Mouse (Mus musculus) midbrain, embryonic 14.5 days (tissue): ENCODE results near the gene Dlg4. TPM values are rescaled to one million over a fixed set of nuclear protein-coding genes. Genes with fewer than 3 reads are reported as not detected.
A peak's percentile ranks its signal among the peaks of the same experiment; 100 is the strongest.

Experiments used
- ATAC-seq: fragments of 200-750 bp; cut with Nextera tagmentation; 2 replicates; pipeline ENCODE4 v1.8.0; 2017; ENCODE audit warnings: moderate number of reproducible peaks, moderate library complexity; ENCODE audit not compliant: low FRiP score, low TSS enrichment
- DNase-seq: peaks from one replicate; pipeline ENCODE4 v3.0.0-alpha.2; 2015
- H3K27ac ChIP-seq: fragments of 300-500 bp; sonication (generic); replicated peaks from 2 replicates; pipeline ENCODE4 v1.5.1; 2014; ENCODE audit warnings: mild to moderate bottlenecking, low read depth, low read length, moderate library complexity
- H3K27me3 ChIP-seq: fragments of 300-500 bp; sonication (generic); 2 replicates; pipeline ENCODE4 v1.6.1; 2014; ENCODE audit warnings: low read length, control low read depth, mixed read lengths; ENCODE audit not compliant: control insufficient read depth, insufficient read depth
- H3K36me3 ChIP-seq: fragments of 300-500 bp; sonication (generic); 2 replicates; pipeline ENCODE4 v1.6.1; 2014; ENCODE audit warnings: low read length, control low read depth; ENCODE audit not compliant: control insufficient read depth, insufficient read depth
- H3K4me1 ChIP-seq: fragments of 300-500 bp; sonication (generic); 2 replicates; pipeline ENCODE4 v1.6.1; 2014; ENCODE audit warnings: mild to moderate bottlenecking, antibody characterized with exemption, low read length, control low read depth; ENCODE audit not compliant: control insufficient read depth, insufficient read depth
- H3K4me2 ChIP-seq: fragments of 300-500 bp; sonication (generic); 2 replicates; pipeline ENCODE4 v1.6.1; 2014; ENCODE audit warnings: mild to moderate bottlenecking, low read length, moderate library complexity
- H3K4me3 ChIP-seq: fragments of 300-500 bp; sonication (generic); replicated peaks from 2 replicates; pipeline ENCODE4 v1.5.1; 2014; ENCODE audit warnings: low read depth, low read length
- H3K9ac ChIP-seq: fragments of 300-500 bp; sonication (generic); replicated peaks from 2 replicates; pipeline ENCODE4 v1.6.1; 2014; ENCODE audit warnings: mild to moderate bottlenecking, low read length, moderate library complexity
- H3K9me3 ChIP-seq: fragments of 300-500 bp; sonication (generic); 2 replicates; pipeline ENCODE4 v1.6.1; 2016; ENCODE audit warnings: low read length, control low read depth, mixed read lengths; ENCODE audit not compliant: control insufficient read depth
- WGBS: fragments of 180-500 bp; shearing (Covaris S2); extraction: QIAGEN DNeasy Blood & Tissue Kit; methylation state at CpG from one replicate; pipeline ENCODE4 v1.1.7; 2014; 5-methylcytosine and 5-hydroxymethylcytosine counted together
- polyA plus RNA-seq: library from polyadenylated mRNA; unstranded; fragments of >200 nt; fragmentation: Nextera tagmentation; extraction: Ambion mirVana; gene quantifications from 2 replicates; pipeline ENCODE4 v1.2.1, GENCODE M21; 2014

Dlg4 gene
- polyA plus RNA-seq, 1 experiment from 2014 or later: 33.1 TPM

- 15% methylated on average over 12 of the region's 12 CpGs for WGBS
Observed at GRCm38 (mm10) chr11:70028401-70029129, 11.8 kb downstream of the Dlg4 start.

DNA sequence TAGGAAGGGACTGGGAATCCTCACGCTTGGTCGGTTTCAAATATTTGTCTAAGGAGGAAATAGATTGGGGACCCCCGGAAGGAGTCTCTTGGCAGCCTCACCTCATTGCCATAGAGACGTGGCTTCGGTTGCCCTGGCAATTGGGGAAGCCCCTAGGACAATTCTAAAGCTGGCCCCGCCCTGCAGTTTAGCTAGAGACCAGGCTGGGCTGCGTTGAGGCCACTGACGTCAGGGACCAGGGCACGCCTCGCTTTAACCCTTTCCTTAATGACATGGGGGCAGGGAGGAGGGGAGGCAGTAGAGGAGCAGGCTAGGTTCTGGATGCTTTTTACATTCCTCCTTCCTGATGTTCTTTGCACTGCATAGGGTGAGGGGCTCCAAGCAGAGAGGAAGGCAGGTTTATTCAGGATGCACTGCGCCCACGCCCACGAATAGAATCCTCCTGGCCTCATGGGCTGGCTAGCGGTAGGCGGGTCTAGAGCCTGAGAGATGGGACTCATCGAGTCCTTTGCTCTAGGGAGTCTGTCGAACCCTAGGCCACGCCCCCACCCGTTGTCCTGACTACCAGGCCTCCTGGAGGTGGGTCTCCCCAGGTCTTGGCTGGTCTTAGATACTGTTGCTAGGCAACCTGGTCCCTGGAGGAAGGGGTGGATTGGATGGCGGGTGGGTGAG lies 12.5 kb downstream of the Dlg4 start:
- ATAC-seq (peak; percentile 94), DNase-seq (peak; percentile 99)
- Histone ChIP-seq H3K9ac (peak overlapping the region; percentile 44), H3K27me3 (no peaks in the 10 kb centered on the region), H3K27ac (peak overlapping the region; percentile 96), H3K36me3 (peaks cover 36% of the 10 kb centered on the region), H3K4me1 (peaks cover 54% of the 10 kb centered on the region), H3K4me2 (peak overlapping the region; percentile 72), H3K4me3 (peak overlapping the region; percentile 36), H3K9me3 (no peaks in the 10 kb centered on the region)
- WGBS: under 1% methylated on average over 20 of the region's 20 CpGs

More at GRCm38 (mm10) chr11:70028401-70029129, 11.8 kb downstream of the Dlg4 start:
- ATAC-seq: 0 out of 2 replicates have a peak, but pooled peaks have one; percentile 2
- Histone ChIP-seq H3K27me3 (no peaks in the 10 kb centered on the region), H3K36me3 (peaks cover 31% of the 10 kb centered on the region), H3K9me3 (no peaks in the 10 kb centered on the region), H3K9ac (peak overlapping the region; percentile 44), H3K27ac (peak overlapping the region; percentile 96), H3K4me2 (peak overlapping the region; percentile 72), H3K4me3 (peak overlapping the region; percentile 36), H3K4me1 (peaks cover 59% of the 10 kb centered on the region)
- no peak for DNase-seq

- H3K9ac ChIP-seq: peak overlapping the region; percentile 44
- H3K27ac ChIP-seq: peak overlapping the region; percentile 96
- H3K4me3 ChIP-seq: peak overlapping the region; percentile 36
- H3K4me2 ChIP-seq: peak overlapping the region; percentile 72
- H3K36me3 ChIP-seq: peaks cover 42% of the 10 kb centered on the region
- ATAC-seq (peak; percentile 54), DNase-seq (no peak)
- H3K27me3 ChIP-seq: no peaks in the 10 kb centered on the region
- H3K9me3 ChIP-seq: no peaks in the 10 kb centered on the region
- 21% methylated on average over 10 of the region's 11 CpGs for WGBS
- peaks cover 48% of the 10 kb centered on the region for H3K4me1 ChIP-seq
Observed at GRCm38 (mm10) chr11:70029829-70030550, 13.2 kb downstream of the Dlg4 start.

GRCm38 (mm10) chr11:70030651-70031320 lies 14.0 kb downstream of the Dlg4 start:
- DNase-seq (no peak), ATAC-seq (no peak)
- Histone ChIP-seq H3K36me3 (peaks cover 46% of the 10 kb centered on the region), H3K4me3 (peak overlapping the region; percentile 36), H3K27me3 (no peaks in the 10 kb centered on the region), H3K9ac (peak overlapping the region; percentile 44; the same call in 1 of the 2 replicates), H3K4me1 (peaks cover 42% of the 10 kb centered on the region), H3K9me3 (no peaks in the 10 kb centered on the region), H3K27ac (peak overlapping the region; percentile 96), H3K4me2 (peak overlapping the region; percentile 72)
- WGBS: 90% methylated on average over 28 of the region's 28 CpGs

DNA sequence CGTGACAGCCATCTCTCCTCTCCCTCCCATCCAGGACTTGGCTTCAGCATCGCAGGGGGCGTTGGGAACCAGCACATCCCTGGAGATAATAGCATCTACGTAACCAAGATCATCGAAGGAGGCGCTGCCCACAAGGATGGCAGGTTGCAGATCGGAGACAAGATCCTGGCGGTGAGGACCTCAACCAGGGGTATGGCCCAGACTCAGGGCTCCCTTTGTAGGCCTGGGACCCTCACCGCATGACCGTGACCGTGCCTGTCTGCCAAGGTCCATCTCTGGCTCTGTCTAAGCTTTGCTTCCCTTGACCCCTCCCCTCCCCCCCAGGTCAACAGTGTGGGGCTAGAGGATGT lies 14.6 kb downstream of the Dlg4 start:
- no peak for DNase-seq
- no peak overlapping the region for H3K9ac ChIP-seq
- no peak for ATAC-seq
- 95% methylated on average over 11 of the region's 11 CpGs for WGBS
- no peaks in the 10 kb centered on the region for H3K27me3 ChIP-seq
- no peaks in the 10 kb centered on the region for H3K9me3 ChIP-seq
- peaks cover 37% of the 10 kb centered on the region for H3K4me1 ChIP-seq
- no peak overlapping the region for H3K4me3 ChIP-seq
- H3K36me3 ChIP-seq: peaks cover 50% of the 10 kb centered on the region
- H3K27ac ChIP-seq: 0 out of 2 replicates have a peak overlapping the region, but pooled peaks have one; percentile 96
- no peak overlapping the region; the same call in 1 of the 2 replicates for H3K4me2 ChIP-seq

- peaks cover 74% of the 10 kb centered on the region for H3K36me3 ChIP-seq
- no peaks in the 10 kb centered on the region for H3K9me3 ChIP-seq
- H3K4me2 ChIP-seq: no peak overlapping the region
- H3K27me3 ChIP-seq: no peaks in the 10 kb centered on the region
- no peak overlapping the region for H3K27ac ChIP-seq
- ATAC-seq (no peak), DNase-seq (no peak)
- H3K4me1 ChIP-seq: no peaks in the 10 kb centered on the region
- H3K4me3 ChIP-seq: no peak overlapping the region
- no peak overlapping the region for H3K9ac ChIP-seq
- 84% methylated on average over 7 of the region's 7 CpGs for WGBS
Observed at GRCm38 (mm10) chr11:70038174-70038573, 21.4 kb downstream of the Dlg4 start.

GRCm38 (mm10) chr11:70039631-70040030 lies 22.9 kb downstream of the Dlg4 start:
- H3K4me3 ChIP-seq: no peak overlapping the region
- no peaks in the 10 kb centered on the region for H3K27me3 ChIP-seq
- 94% methylated on average over 10 of the region's 10 CpGs for WGBS
- H3K36me3 ChIP-seq: peaks cover 76% of the 10 kb centered on the region
- H3K27ac ChIP-seq: no peak overlapping the region
- no peak for DNase-seq
- H3K4me2 ChIP-seq: no peak overlapping the region
- no peaks in the 10 kb centered on the region for H3K4me1 ChIP-seq
- no peak for ATAC-seq
- H3K9me3 ChIP-seq: no peaks in the 10 kb centered on the region
- H3K9ac ChIP-seq: no peak overlapping the region

GRCm38 (mm10) chr11:70040184-70040583 lies 23.4 kb downstream of the Dlg4 start:
- Histone ChIP-seq H3K9ac (no peak overlapping the region), H3K9me3 (no peaks in the 10 kb centered on the region), H3K27ac (no peak overlapping the region), H3K4me3 (no peak overlapping the region), H3K27me3 (no peaks in the 10 kb centered on the region), H3K4me2 (no peak overlapping the region), H3K4me1 (no peaks in the 10 kb centered on the region), H3K36me3 (peaks cover 76% of the 10 kb centered on the region)
- DNase-seq: no peak
- WGBS: 91% methylated on average over 7 of the region's 7 CpGs
- ATAC-seq: no peak
